Mouse (Mus musculus) midbrain, embryonic 15.5 days (tissue): ENCODE data around the gene Rtn2. TPM values are rescaled to one million over a fixed set of nuclear protein-coding genes. Genes with fewer than 3 reads are reported as not detected.

ENCODE experiments used
- ATAC-seq: fragments of 200-750 bp; cut with Nextera tagmentation; replicated peaks from 2 replicates; pipeline ENCODE4 v1.8.0; 2017; ENCODE audit warnings: moderate TSS enrichment
- H3K27ac ChIP-seq: fragments of 300-500 bp; sonication (generic); 2 replicates; pipeline ENCODE4 v1.5.1; 2015; ENCODE audit warnings: mild to moderate bottlenecking, inconsistent platforms
- H3K27me3 ChIP-seq: fragments of 300-500 bp; sonication (generic); replicated peaks from 2 replicates; pipeline ENCODE4 v1.6.1; 2015; ENCODE audit warnings: inconsistent platforms
- H3K36me3 ChIP-seq: fragments of 300-500 bp; sonication (generic); replicated peaks from 2 replicates; pipeline ENCODE4 v1.6.1; 2015; ENCODE audit warnings: inconsistent platforms
- H3K4me1 ChIP-seq: fragments of 300-500 bp; sonication (generic); 2 replicates; pipeline ENCODE4 v1.6.1; 2015; ENCODE audit warnings: inconsistent platforms
- H3K4me2 ChIP-seq: fragments of 300-500 bp; sonication (generic); 2 replicates; pipeline ENCODE4 v1.6.1; 2015; ENCODE audit warnings: inconsistent platforms, mild to moderate bottlenecking, moderate library complexity
- H3K4me3 ChIP-seq: fragments of 300-500 bp; sonication (generic); 2 replicates; pipeline ENCODE4 v1.5.1; 2015; ENCODE audit warnings: mild to moderate bottlenecking, inconsistent platforms
- H3K9ac ChIP-seq: fragments of 300-500 bp; sonication (generic); 2 replicates; pipeline ENCODE4 v1.6.1; 2015; ENCODE audit warnings: mild to moderate bottlenecking, inconsistent platforms
- H3K9me3 ChIP-seq: fragments of 300-500 bp; sonication (generic); 2 replicates; pipeline ENCODE4 v1.6.1; 2016; ENCODE audit warnings: inconsistent platforms
- WGBS: fragments of 180-500 bp; shearing (Covaris S2); methylation state at CpG from one replicate; pipeline ENCODE4 v1.1.7; 2015; ENCODE audit warnings: mixed read lengths; 5-methylcytosine and 5-hydroxymethylcytosine counted together
- polyA plus RNA-seq: library from polyadenylated mRNA; unstranded; fragments of >200 nt; fragmentation: Nextera tagmentation; extraction: Ambion mirVana; gene quantifications from 2 replicates; pipeline ENCODE4 v1.2.1, GENCODE M21; 2015

Gene Rtn2
- polyA plus RNA-seq, 1 experiment from 2014 or later = 112 TPM

DNA sequence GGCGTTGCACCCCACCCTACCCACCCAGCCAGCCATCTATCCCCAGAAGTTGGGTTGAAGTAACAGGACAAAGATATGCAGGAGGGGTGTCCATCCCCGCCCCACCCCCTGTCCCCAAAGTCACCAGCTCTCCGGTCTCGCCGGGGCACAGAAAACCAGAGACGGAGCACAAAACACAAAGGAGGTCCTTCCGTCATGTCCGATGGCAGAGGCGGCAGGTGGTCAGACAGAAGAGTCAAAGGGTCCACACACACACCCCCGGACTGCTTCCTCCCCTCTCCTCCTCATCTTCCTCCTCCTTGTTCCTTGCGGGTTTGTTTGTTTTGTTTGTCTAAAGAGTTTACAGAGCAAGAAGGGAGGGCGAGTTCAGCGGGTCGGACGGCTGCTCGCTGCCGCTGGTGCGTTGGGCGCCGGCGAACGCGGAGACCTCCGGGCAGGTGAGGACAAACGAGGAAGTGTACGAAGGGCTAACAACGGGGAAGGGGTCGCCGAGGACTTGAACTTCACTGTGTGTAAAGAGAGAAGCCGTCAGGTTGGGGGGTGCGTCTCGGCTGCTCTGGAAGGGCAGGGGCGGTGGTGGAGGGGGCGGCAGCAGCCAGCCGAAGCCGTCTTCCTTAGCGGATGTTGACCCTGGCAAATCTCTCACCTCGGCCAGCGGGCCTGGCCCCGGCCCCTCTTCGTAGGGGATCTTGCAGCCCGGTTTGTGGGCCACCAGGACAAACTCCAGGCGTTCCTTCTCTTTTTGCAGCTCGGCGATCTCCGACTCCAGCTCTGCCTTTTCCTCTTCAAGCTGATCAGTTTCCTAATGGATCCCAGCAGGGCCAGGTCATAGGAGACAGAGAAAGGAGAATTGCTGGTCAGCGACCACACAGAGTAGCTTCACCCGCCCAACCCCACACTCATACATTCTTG lies 22.3 kb downstream of the Rtn2 start:
- Histone ChIP-seq H3K4me1 (peaks cover 55% of the 10 kb centered on the region), H3K27ac (no peak overlapping the region), H3K9me3 (no peaks in the 10 kb centered on the region), H3K36me3 (no peaks in the 10 kb centered on the region), H3K4me3 (peak overlapping the region; percentile 27), H3K4me2 (peak overlapping the region; percentile 46), H3K27me3 (peaks cover 54% of the 10 kb centered on the region), H3K9ac (0 out of 2 replicates have a peak overlapping the region, but pooled peaks have one; percentile 14)
- 1% methylated on average over 48 of the region's 48 CpGs for WGBS
- no peak for ATAC-seq

DNA sequence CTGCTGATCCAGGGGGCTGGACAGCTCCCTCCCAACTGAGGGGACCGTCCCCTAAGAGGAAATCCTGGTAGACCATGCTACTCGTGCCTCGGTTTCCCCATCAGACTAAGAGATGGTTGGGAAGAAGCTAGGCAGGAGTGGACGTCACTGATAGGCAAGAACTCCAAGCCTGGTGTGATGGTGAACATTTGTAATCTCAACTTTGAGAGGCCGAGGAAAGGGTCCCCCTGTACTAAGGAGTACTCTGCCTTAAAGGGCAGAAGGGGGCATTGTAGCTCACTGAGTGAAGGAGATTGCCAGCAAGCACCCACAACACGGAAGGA lies 22.9 kb downstream of the Rtn2 start:
- no peak for ATAC-seq
- H3K4me1 ChIP-seq = peaks cover 57% of the 10 kb centered on the region
- H3K9me3 ChIP-seq = no peaks in the 10 kb centered on the region
- H3K9ac ChIP-seq = no peak overlapping the region
- no peak overlapping the region for H3K4me3 ChIP-seq
- no peaks in the 10 kb centered on the region for H3K36me3 ChIP-seq
- no peak overlapping the region for H3K4me2 ChIP-seq
- H3K27ac ChIP-seq = no peak overlapping the region
- 19% methylated on average over 6 of the region's 6 CpGs for WGBS
- H3K27me3 ChIP-seq = peaks cover 54% of the 10 kb centered on the region

DNA sequence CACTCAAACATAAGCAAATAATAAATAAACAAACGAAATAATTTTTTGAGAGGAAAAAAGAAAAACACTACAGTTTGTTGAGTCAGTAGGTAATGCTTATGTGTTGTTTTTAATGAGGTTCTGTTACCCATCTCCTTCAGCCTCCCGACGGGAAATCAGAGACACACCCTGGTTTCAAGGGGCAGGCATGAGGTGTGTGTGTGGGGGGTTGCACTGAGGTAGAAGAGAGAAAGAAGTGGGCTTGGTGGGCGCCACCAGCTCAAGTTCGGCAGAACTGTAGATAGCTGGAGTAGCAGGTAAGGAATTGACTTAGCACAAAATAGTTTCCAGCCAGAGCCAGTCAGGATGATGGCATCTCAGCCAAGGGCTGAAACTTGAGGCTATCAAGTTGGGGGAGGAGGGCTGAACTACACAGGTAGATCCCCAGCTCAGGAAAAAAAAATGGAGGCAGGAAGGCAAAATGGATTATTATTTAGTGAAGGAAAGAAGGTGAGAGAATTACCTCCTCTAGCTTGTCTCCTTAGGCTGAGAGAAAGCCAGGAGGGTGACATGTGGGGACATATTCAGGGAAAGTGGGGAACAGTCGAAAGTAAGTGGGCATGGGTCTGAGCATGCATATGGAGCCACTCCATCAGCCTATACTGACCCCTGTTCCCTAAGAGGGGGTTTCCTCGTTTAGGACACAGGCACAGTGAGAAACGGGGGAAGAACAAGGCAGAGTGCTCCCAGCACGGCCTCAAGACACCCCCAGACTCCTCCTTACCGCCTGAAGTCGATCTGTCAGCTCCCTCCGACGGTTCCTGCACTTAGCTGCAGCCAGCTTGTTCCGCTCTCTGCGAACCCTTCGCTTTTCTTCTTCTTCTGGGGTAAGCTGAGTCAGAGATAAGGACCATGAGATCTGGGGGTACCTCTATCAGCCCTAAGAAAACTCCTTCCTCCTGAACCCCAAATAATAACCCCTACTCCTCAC lies 23.7 kb downstream of the Rtn2 start:
- peaks cover 58% of the 10 kb centered on the region for H3K4me1 ChIP-seq

DNA sequence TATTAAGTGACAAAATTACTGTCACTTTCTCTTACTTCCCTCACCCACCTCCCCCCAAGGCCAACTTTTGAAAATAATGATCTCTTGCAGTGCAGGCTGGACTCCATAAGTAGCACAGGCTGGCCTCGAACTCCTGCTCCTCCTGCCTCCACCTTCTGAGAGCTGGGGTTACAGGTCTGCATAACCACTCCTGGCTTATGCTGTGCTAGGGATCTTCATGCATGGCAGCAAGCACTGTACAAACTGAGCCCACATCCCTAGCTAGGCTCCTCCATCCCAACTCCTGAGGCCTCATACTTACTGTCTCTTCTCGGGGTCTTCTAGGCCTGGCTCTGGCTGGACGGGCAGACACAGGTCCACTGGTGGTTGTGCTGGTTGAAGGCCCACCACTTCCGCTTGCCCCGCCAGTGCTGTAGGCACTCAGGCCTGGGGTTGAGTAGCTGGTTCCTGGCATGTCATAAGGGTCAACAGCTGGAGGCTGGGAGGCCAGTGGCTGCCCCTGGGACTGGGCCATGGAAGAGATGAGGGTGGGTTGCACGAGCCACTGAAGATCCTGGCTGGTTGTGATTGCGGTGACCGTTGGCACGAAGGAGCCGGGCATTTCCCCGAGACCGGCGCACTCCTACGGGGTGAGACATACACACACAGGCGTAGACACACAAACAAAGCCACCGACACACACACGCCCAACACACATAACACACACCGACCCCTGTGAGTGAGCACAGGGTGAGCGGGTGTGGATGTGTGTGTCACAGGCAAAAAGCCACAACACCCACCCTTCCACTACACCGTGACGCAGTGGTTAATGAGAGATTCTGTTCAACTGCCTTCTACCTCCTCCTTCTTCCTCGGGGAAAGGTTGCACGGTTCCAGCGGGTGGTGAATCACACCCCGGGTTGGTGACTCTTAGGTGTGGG lies 24.7 kb downstream of the Rtn2 start:
- H3K9me3 ChIP-seq = no peaks in the 10 kb centered on the region
- H3K27ac ChIP-seq = no peak overlapping the region
- no peak overlapping the region for H3K9ac ChIP-seq
- H3K36me3 ChIP-seq = no peaks in the 10 kb centered on the region
- 72% methylated on average over 25 of the region's 25 CpGs for WGBS
- peak overlapping the region; percentile 78 for H3K4me2 ChIP-seq
- 0 out of 2 replicates have a peak, but pooled peaks have one; percentile 0 for ATAC-seq
- no peak overlapping the region for H3K4me3 ChIP-seq
- peaks cover 61% of the 10 kb centered on the region for H3K27me3 ChIP-seq
- H3K4me1 ChIP-seq = peaks cover 48% of the 10 kb centered on the region

More for the DNA sequence above, 23.7 kb downstream of the Rtn2 start:
- Histone ChIP-seq H3K36me3 (no peaks in the 10 kb centered on the region), H3K9ac (no peak overlapping the region), H3K4me3 (no peak overlapping the region), H3K9me3 (no peaks in the 10 kb centered on the region), H3K27ac (no peak overlapping the region), H3K27me3 (peaks cover 54% of the 10 kb centered on the region), H3K4me2 (no peak overlapping the region)
- ATAC-seq = no peak
- 52% methylated on average over 16 of the region's 16 CpGs for WGBS

DNA sequence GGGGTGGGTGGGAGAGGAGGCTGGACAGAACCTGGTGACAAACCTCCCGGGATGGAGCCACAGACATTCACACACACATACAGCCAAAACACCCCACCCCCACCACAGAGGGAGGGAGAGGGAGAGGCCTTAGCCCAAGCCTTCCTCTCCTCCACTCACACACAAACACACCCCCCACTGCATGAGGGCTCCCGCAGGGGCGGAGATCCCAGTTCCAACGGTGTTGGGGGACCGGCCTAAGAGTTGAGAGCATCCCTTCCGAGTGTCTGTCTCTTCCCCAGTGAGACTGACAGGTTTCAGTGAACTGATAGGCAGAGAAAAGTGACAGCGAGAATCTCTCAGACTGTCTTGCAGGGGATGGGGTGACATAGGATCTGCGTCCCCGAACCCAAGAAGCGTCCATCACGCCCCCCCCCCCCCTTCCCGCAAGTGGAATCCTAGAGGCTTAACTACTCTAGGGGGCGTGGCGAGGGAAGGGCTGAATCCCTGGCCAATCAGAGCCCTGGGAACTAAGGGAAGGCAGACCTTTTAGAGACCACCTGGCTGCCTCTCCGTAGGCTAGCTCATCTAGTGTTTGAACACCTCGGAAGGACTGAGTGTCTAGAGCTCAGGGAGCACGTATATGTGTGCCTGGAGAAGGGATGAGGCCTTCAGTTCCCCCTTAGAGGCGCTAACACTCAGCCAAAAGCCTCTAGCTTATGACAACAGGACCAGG lies 25.5 kb downstream of the Rtn2 start:
- H3K4me1 ChIP-seq = peaks cover 44% of the 10 kb centered on the region
- 1% methylated on average over 18 of the region's 18 CpGs for WGBS
- peaks cover 56% of the 10 kb centered on the region for H3K27me3 ChIP-seq
- peak overlapping the region; percentile 78 for H3K4me2 ChIP-seq
- no peaks in the 10 kb centered on the region for H3K9me3 ChIP-seq
- ATAC-seq = peak; percentile 58
- H3K4me3 ChIP-seq = peak overlapping the region; percentile 55
- H3K9ac ChIP-seq = peak overlapping the region; percentile 31
- H3K36me3 ChIP-seq = no peaks in the 10 kb centered on the region
- peak overlapping the region; percentile 68 for H3K27ac ChIP-seq

DNA sequence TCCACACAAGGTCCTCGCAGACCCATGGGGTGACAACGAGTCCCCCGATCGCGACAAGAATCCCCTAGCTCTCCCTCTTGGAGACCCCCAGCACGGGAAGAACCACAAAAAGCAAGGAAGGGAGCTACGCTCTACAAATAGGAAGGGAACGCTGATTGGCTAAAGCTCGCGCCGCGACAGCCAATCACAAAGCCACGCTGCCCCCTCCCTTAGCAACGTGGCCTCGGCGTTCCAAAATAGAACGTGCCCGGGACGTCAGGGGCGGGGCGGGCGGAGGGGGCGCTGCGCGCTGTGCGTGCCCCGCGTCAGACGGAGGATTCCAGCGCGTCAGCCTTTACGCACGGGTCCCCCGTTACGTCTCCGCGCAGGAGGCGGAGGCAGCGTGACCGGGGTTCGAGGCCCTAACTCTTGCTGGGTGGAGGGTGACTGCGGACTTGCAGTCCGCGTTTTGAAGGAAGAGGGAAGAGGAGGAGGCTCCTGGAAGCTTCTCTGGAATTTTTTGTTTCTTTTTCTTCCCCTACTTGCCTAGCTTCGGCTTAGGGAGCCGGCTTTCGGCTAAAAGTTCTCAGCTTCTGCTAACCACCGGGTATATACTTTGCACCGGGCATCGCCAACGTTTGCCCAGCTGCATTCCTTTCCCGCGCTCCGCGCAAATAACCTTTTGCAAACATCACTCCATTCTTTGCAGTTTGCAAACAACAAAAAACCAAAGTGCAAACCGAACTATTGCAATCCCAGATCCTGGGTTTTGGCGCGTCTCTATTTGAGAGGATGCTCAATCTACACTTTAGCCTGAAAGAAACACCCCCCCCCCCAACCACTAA lies 26.2 kb downstream of the Rtn2 start:
- no peaks in the 10 kb centered on the region for H3K9me3 ChIP-seq
- H3K36me3 ChIP-seq = no peaks in the 10 kb centered on the region
- H3K4me1 ChIP-seq = peaks cover 42% of the 10 kb centered on the region
- H3K4me2 ChIP-seq = peak overlapping the region; percentile 78
- peak overlapping the region; percentile 68 for H3K27ac ChIP-seq
- H3K4me3 ChIP-seq = peak overlapping the region; percentile 55
- under 1% methylated on average over 58 of the region's 58 CpGs for WGBS
- H3K9ac ChIP-seq = peak overlapping the region; percentile 31
- H3K27me3 ChIP-seq = peaks cover 56% of the 10 kb centered on the region
- ATAC-seq = peak; percentile 88

DNA sequence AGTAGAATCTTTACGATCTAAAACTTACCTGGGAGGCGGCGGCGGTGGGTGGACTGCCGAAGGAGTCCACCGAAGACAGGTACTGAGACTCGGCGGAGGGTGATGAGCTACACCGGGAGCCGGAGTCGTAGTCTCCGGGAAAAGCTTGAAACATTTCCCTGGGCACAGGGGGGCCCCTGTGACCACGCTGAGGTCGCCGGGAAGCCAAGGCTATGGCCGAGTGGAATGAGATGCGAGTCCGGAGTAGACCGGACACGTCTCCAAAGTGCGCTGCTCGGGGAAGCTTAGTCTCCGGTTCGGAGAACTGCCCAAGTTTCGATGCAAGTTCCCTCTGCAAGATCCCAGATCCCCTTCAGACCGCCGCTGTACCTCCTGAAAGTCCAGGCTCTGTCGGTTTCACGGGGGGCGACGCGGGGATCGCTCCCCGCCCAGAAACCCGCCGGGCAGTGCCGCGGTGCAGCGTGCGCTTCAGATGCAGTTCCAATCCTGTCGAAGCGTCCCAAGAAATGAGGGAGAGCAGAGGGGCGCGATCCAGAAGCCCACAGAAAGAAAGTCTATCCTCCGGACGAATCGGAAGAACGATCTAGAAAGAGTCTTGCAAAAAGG lies 27.0 kb downstream of the Rtn2 start:
- ATAC-seq = no peak
- Histone ChIP-seq H3K4me2 (peak overlapping the region; percentile 78), H3K36me3 (no peaks in the 10 kb centered on the region), H3K4me1 (peaks cover 35% of the 10 kb centered on the region), H3K27me3 (peaks cover 51% of the 10 kb centered on the region), H3K9me3 (no peaks in the 10 kb centered on the region), H3K4me3 (peak overlapping the region; percentile 55), H3K9ac (peak overlapping the region; percentile 7; the same call in 1 of the 2 replicates), H3K27ac (no peak overlapping the region)
- 1% methylated on average over 48 of the region's 48 CpGs for WGBS

DNA sequence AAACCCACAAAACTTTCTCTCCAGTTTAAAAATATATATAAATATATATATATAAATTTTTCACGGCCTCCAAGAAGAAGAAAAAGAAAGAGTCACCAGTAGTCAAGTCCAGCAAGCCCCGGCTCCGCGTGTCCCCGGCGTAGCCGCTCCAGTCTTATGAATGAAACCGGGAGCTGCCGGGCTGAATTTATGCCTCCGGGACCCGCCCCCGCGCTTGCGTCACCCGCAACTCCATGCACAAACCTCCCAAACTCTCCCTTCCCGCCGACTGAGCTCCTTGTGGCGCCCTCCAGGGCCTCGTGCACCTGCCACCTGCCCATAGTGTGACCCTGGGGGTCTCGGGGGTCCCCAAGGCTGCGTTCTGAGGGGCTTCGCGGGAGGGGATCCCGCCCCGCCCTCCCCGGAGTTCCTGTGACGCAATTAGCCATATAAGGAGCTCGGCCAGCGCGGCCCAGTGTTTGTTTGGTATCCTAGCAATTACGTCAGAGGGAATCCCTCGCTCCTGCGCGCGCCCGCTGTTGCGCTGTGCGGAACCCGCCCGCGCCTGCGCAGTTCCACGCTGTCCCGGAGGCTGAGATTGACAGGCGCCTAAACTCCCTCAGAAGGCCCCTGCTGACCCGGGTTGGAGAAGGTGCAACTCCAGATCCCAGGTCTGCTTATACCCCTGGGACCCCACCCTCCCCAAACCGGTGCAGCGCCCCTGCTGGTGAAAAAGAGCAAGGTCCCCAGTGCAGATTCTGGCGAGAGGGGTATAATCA lies 27.6 kb downstream of the Rtn2 start, which contains the start of gene Fosb:
Fosb (minus strand) TSS at position 168 of the 758 bp plus-strand sequence.
- under 1% methylated on average over 49 of the region's 49 CpGs for WGBS
- Histone ChIP-seq H3K27me3 (peaks cover 46% of the 10 kb centered on the region), H3K27ac (peak within 1 kb of the TSS; percentile 68), H3K4me3 (peak within 1 kb of the TSS; percentile 55), H3K9ac (peak within 1 kb of the TSS; percentile 31), H3K4me1 (peaks cover 28% of the 10 kb centered on the region), H3K9me3 (no peaks in the 10 kb centered on the region), H3K4me2 (peak within 1 kb of the TSS; percentile 78), H3K36me3 (no peaks in the 10 kb centered on the region)
- peak; percentile 85 for ATAC-seq

DNA sequence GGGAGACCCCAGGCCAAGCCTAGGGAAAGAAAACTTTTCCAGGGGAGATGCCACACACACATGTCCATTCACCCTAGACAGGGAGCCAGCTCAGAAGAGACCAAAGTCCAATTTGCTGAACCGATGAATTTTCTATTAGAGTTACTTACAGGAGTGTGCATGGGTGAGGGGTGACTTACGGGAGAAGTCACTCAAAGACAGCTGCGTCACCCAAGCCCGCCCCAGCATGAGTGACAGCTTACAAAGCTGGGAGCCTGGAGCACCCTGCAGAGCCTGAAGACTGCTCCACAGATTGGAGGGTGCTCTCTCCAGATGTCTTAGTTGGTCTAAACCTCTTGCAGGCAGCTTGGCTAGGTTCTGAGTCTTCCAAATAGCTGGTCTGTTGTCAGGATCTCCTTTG lies 29.6 kb downstream of the Rtn2 start:
- whole genome bisulfite sequencing = 35% methylated on average over 4 of the region's 4 CpGs
- no peak for ATAC-seq
- Histone ChIP-seq H3K9me3 (no peaks in the 10 kb centered on the region), H3K36me3 (no peaks in the 10 kb centered on the region), H3K4me1 (peaks cover 25% of the 10 kb centered on the region), H3K27ac (no peak overlapping the region), H3K27me3 (peaks cover 26% of the 10 kb centered on the region), H3K9ac (no peak overlapping the region), H3K4me2 (no peak overlapping the region), H3K4me3 (no peak overlapping the region)
